Mouse (Mus musculus) cerebellum, adult (tissue): ENCODE results near the gene Prr7.

Source experiments
- ATAC-seq: cut with Nextera tagmentation; 2 replicates; pipeline ENCODE4 v1.9.2; 2017; ENCODE audit warnings: mild to moderate bottlenecking, moderate library complexity, mixed read lengths; ENCODE audit not compliant: insufficient number of reproducible peaks, low FRiP score, low TSS enrichment

Prr7 gene

GRCm38 (mm10) chr13:55502405-55502804 is 38.3 kb downstream of the Prr7 start:
- no peak for ATAC-seq

DNA sequence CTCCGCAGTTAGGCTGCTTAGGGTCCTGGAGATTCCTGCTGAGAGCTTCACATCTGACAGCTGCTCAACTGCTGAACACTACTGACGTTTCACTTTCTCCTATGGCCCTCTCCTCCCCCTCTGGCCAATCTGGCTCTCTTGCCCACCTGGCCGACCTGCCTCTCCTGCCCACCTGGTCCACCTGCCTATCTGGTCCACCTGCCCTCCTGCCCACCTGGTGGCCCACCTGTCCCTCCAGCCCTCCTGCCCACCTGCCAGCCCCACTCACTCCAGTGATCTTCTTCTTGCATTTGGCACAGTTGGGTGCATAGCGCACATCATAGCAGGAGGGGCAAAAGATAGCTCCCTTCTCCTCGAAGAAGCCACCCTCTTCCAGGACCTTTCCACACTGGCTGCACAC is 40.3 kb downstream of the Prr7 start:
- no peak for ATAC-seq

- ATAC-seq, result no peak
These were observed 41.7 kb downstream of the Prr7 start for GRCm38 (mm10) chr13:55505810-55506209.

DNA sequence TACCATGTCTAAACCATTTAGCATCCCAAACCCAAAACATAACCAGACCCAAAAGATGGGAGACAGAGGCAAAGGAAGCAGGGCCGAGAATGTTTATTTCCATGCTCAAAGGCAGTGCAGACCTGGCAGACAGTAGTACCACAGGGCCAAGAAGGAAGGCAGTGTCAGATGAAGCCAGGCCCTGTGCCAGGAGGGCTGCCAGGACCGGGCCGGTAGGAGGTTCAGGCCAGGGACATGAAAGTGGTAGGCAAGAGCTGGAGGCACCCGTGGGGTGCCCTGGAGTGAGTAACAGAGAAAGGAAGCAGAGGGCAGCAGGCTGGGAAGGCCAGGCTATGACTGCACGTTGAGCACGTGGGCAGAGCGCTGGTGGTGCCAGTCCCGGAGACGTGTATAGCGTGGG is 42.6 kb downstream of the Prr7 start:
- no peak for ATAC-seq

- ATAC-seq, result no peak
These were observed 43.8 kb downstream of the Prr7 start for GRCm38 (mm10) chr13:55507877-55508276.

GRCm38 (mm10) chr13:55508531-55508930 is 44.5 kb downstream of the Prr7 start:
- no peak for ATAC-seq

- ATAC-seq, result no peak
These were observed 46.2 kb downstream of the Prr7 start for GRCm38 (mm10) chr13:55510332-55510667.

DNA sequence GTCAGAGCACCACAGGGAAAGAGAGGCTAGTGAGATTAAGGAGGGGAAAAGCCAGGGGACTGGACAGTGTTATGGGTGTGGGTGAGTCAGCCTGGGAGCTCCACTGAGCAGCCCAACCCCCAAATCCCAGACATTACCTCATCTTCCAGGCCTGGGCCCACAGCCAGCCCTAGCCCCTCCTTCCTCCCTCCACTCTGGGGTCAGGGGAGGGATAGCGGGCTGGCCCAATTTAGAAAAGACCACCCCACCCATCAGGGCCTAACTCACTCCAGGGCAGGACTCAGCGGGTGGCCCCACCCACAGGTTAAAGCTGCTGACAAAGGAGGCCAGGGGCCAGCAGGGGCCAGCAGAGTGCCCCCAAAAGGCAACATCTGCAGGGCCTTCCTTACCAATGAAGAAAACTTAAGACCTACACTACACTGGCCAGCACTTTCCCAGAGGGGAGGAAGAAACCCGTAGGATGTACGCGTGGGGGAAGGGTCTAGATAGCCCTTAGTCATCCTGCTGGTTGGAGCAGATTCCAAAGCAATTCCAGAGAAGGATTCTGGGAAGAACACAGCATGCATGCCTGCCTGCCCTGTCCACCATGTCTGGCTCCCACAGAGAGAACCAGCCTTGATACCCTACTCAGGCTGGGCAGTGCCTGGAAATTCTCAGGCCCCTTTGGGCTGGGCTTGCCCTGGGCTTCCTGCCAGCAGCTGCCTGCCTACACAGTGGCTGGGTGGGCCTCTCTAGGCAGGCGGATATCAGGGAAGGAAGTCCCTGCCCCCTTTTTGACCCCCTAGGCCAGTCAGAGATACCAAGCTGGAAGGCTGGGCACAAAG is 46.8 kb downstream of the Prr7 start:
- no peak for ATAC-seq

DNA sequence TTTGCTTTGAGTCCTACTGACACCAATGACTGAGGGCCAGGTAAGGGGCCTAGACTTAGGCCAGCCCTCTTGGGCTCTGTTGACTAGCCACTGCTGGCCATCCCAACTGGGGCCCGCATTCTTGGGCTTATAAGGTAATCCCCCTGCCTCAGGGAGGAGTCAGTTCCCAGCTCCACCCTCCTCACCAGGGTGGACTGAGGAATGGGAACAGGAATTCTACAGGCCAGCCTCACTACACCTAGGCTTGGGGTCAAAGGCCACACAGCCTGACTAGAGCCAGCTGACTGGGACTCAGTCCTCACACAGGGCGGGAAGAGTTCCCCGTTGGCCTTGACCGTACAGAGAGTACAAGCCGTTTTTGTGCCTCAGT is 47.4 kb downstream of the Prr7 start:
- no peak for ATAC-seq

DNA sequence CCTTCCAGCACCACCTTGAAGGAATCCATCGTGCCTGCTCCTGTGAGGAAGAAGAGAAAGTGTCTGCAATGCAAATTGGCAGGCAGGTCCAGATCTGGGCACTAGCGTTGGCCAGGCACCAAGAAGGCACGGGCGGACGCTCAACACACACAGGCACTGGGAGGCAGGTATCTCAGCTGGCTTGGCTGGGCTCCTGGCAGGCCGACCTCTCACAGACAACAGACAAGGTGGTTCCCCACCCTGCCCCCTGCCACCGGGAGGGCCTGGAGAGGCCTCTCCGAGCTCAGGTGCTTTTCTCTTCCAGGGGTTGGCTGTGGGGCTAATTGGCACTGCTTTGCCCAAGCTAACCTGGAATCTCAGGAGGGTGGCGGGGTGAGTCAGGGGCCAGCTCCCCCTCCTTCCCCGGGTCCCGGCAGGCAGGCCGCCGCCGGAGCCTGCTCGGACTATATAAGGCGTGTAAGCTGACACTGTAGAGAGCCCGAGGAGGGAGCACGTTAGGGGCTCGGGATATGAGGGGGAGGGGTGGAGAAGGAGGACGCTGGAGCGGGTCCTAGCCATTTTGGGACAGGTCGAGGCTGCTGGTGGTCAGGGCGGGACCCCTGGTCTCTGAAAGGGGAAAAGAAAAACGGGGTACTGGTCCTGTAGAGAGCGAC is 48.4 kb downstream of the Prr7 start:
- ATAC-seq, result 0 out of 2 replicates have a peak, but pooled peaks have one; percentile 19

DNA sequence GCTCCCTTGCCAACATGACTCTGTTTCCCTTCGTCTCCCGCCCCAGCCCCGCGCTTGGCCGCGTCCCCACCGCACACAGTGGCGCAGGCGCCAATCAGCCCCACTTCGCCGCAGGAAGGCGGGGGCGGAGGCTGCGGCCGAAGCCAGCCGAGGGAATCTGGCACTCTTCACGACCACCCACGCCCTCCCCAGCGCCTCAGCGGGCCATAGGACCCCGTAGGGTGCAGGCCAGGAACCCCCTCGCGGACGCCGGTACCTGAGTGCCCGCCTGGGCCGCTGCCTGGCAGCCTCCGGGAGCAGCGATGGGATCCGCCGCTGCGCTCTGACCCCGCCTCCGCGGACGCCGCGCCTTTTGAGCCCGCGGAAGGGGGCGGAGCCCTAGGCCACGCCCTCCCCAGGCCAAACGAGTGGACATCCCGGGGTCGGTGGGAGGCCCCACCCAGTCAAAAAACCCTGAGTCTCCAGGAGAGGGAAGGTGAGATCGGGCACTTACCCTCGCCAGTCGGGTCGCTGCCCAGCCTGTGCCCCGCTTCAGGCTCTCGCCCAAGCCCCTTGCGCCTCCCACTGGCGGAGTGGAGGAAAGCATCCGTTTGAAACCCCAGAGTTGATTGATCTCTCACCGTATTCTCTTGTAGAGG is 49.2 kb downstream of the Prr7 start, which contains the start of gene Pdlim7:
Pdlim7 (minus strand) TSS at position 566 of the 638 bp plus-strand sequence.
- peak; percentile 71 for ATAC-seq

DNA sequence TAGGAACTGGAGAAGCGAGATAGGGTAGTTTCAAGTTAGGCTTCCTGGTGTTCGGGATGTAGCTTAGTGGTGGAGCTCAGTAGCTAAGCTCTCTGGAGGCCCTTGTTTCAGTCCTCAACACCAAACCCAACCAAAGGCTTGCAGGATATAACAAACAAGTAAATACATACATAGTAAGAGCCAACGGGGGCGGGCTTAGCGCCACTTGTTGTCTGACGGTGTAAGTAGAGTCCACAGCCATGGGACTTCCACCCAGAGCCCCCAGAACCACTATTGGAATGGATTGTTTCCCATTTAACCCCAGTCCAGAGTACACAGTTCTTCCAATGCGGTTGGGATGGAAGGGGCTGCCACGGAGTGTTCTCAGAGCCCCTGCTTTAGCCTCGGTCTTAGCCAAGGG is 49.8 kb downstream of the Prr7 start:
- no peak for ATAC-seq

GRCm38 (mm10) chr13:55516955-55517354 is 52.9 kb downstream of the Prr7 start:
- ATAC-seq, result no peak

DNA sequence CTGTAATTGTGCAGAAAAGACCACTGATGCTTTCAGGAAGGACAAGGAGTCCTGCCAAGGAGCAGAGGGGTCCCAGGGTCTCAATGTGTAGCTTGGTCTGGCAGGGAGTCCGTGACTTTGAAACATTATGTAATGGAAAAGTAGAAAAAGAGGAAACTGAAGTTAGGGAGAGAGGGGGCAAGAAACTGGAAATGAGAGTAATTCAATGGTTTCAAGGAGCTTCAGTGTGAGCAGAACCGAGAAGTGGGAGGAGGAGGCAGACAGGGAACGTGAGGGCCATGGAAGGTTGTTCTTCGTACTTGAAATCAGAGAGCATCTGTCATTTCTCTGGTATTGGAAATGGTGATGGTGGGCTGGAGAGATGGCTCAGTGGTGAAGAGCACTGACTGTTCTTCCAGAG is 55.5 kb downstream of the Prr7 start:
- no peak for ATAC-seq

- no peak for ATAC-seq
These were observed 58.7 kb downstream of the Prr7 start for GRCm38 (mm10) chr13:55522730-55523129.
